Mouse (Mus musculus): ENCODE data around the gene Fa2h.

DNA sequence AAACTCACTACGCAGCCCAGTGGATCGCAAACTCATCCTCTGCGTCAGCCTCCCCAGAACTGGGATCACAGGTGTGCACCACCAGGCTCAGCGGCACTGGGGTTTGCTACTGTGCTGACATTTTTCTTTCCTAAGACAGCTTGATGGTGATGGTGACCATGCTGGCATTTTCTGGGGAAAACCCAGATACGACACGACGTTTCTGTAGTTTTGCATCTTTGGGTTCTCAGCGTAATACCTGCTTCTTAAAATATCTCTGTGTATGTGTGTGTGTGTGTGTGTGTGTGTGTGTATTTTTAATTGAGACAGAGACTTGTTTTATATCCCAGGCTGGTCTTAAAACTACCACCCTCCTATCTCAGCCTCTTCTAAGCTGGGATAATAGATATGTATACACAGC is 26.3 kb downstream of the Fa2h start:
- TF ChIP-seq CTCF (IDR thresholded peaks at IDR 0.05; ENCODE audit: low read depth, low read length) (no peak), POLR2A (IDR thresholded peaks at IDR 0.05; ENCODE audit: borderline replicate concordance, low read depth, low read length) (no peak)

All from bone marrow macrophage, adult 2 months (primary cell).